Mouse (Mus musculus) cerebellum, adult 11-12 months (tissue): ENCODE results near the gene Khdc4.

Experiments
- DNase-seq: peaks from one replicate; pipeline ENCODE4 v3.0.0; 2022

Khdc4 gene

DNA sequence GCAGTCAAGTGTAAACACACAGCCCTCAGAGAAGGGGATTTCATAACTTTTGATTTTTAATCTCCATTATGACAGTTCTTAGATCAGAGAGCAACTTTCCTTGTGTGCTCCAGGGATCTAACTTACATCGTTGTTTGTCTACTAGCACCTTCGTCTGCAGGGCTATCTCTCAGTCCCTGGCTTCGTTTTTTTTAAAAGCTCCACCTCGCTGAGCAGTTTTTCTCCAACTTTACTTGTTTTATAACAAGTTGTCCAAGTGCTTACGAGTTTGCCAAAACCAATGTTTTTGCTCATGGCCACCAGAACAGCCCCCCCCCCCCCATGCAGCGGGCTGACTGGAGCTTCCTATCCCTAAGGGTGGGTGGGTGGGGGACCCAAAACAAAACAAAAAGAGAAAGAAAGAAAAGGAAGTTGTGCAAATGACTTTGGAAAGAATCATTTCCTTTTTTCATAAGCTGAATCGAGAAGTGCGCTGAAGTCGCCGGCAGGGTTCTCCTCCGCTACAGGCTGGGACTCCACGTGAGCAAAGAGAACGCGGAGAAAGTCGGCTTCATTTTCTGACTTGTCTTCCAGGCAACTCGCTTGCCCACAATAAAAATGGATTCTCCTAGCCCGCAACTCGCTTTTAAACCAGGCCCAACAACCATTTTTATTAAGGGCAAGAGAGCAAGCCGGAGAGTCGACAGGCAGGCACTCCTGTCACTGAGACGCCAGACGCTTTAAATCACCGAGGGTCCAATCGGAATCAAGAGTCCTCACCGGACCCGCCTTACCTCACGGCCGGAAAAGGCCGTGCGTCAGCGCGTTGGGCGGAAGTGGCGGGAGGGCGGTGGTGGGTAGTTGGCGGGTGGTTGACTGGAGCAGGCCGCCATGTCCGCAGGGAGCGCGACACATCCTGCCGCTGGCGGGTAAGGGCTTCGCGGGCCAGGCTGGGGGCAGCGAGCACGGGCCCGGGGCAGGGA lies at the start of gene Khdc4:
TSS of gene Khdc4 (plus strand) at position 824 of the 962 bp plus-strand sequence.
- DNase-seq: peak; percentile 96

DNA sequence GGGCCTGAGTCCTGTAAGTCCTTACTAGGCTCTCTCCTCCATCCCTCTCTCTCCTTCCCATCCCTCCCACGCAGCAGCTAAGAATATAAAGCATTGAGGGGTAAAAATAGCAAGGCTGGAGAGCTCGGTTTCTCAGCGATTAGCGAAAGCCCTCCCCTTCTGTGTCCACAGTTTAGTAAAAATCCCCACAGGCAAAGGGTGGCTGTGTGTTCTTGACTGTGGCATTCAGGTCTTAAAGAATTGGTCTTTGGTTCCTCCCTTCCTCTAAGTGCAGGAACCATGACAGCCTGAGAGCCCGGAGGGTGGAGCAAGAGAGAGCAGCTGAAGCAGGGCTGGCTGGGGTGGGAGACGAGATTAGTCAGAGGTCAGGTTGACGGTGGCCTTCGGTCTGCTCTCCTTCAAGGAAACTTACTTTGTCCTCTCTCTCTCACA lies 49.0 kb upstream of the Khdc4 start:
- no peak for DNase-seq

DNA sequence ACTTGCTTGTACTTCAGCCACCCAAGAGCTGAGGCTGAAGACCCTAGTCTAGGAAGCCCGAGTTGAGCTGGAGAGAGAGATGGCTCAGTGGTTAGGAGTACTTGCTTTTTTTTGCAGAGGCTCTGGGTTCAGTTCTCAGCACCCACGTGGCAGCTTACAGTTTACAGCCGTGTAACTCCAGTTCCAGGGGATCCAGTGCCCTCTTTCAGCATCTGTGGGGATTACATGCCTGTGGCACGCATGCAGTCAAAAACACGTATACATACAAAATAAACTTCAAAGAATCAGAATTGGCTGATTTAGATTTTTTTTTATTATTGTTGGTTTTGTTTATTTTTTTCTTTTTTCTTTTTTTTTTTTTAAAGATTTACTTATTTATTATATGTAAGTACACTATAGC lies 48.5 kb upstream of the Khdc4 start:
- no peak for DNase-seq

DNA sequence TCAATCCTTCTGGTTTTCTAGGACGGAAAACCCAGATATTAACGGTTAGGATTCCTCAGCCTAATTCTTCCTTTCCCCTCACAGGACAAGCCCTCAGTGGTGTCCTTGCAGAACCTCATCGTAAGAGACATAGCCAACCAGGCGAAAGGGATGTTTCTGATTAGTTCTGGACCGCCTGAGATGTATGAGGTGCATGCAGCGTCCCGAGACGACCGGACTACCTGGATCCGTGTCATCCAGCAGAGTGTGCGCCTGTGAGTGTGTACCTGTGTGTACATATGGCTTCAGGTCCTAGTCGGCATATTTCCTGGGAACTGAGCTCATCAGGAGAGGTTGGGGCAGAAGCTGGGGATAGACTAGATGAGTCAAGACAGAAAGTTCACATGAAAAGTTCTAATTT lies 46.4 kb upstream of the Khdc4 start:
- DNase-seq: no peak

DNA sequence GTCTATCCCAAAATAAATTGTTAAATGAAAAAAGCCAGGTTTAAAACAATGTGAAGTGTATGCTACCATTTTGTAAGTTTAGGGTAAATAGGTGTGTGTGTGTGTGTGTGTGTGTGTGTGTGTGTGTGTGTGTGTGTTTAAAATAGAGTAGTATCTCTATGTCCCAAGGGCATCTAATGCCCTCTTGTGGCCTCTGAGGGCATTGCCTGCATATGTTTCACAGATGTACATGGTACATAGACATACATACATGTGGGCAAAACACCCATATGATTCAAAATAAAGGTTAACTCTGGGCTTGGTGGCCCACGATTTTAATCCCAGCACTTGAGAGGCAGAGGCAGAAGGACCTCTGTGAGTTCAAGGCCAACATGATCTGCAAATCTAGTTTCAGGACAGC lies 44.9 kb upstream of the Khdc4 start:
- DNase-seq: peak; percentile 68

DNA sequence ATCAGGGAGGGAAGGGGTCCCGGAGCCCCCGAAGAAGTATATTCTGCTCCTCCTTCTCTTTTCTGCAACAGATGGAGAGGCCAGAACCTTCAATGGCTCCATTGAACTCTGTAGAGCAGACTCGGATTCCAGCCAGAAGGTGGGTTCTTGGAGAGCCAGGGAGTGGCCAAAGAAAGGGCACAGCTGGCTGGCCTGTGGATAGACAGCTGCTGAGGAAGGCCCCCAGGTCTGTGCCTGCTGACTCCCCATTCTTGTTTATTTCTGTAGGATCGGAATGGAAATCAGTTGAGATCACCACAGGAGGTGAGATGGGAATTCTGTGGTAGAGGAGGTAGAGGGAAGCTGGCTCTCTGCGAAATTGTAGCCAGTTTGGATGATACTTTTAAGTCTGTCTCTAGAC lies 42.5 kb upstream of the Khdc4 start:
- no peak for DNase-seq

DNA sequence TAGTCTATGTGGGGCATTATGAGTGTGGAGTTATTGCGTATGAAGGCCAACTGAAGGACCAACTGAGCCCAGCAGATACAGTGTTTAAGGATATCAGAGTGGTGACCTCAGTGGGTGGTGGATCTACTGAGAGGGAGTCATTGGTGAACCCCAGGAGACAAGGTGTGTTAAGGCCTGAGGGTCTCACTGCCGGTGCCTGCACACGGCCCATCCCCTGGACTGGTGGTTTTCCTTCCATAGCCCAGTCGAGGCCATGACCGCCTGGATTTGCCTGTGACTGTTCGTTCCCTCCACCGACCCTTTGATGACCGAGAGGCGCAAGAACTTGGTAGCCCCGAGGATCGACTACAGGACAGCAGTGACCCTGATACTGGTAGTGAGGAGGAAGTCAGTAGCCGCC lies 39.7 kb upstream of the Khdc4 start:
- no peak for DNase-seq

DNA sequence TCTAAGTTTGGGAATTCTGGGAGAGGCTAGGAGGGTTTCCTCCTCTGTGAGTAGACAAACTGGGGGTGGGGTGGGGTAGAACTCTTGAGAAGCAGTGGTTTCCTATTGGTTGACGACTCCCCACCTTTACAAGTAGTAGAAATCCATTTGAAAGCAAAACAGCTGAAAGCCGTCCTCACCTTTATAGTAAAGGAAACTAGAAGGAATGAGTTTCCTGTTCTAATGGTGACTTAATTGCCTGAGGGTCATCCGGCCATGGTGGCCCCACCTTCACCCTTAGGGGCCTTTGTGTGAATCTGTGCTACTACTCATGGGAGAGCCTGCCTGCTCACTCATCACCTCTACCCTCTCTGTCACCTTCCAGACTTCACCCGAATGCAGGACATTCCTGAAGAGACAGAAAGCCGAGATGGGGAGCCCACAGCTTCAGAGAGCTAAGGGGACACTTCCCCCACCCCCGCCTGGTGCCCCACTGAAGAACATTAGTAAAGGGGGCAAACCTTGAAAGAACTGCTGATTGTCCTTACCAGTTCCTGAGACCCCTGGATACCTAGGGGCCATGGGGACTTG lies 39.1 kb upstream of the Khdc4 start:
- DNase-seq: no peak

DNA sequence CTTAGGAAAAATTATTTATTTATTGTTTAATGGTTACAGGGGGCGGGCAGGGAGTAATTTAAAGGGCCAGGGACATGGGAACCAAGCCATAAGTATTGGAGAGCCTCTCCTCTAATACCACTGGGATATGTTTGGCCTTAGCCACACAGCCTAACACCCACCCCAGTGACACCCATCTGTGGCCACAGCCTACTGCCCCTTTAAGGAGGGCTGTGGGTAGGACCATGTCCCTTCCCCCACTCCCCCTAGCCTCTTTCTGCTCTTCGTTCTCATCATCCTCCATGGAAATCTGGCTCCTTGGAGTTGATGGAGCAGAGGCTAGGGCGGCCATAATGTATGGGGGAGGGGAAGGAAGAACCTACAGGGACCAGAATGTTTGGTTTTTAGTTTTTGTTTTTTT lies 38.5 kb upstream of the Khdc4 start:
- no peak for DNase-seq

DNA sequence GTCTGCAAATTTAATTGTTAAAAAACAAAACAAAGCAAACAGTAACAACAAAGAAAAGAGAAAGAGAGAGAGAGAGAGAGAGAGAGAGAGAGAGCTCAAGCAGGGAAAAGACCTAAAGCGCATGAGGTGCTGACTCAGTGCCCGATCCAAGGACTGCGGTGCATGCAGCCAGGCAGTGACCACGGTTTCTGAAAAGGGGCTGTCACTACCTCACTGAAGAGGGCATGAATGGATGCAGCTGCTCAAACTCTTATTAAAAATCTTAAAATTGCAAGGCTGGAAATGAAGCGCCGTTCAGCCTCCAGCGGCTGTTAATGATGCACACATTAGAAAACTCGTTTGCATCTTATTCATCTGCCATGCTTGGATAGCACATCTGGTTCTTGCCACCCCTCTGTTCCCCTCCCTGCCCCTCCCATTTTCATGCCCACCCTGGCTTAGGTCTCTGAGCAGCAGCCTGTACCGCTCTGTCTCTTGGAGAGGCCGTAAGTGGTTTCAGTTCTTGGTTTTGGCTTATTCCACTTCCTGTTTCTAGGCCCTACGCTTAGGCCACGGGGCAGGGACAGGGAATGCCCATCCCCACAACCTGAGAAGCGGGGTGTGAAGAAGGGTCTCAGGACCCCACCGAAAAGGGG lies 37.7 kb upstream of the Khdc4 start:
- no peak for DNase-seq

DNA sequence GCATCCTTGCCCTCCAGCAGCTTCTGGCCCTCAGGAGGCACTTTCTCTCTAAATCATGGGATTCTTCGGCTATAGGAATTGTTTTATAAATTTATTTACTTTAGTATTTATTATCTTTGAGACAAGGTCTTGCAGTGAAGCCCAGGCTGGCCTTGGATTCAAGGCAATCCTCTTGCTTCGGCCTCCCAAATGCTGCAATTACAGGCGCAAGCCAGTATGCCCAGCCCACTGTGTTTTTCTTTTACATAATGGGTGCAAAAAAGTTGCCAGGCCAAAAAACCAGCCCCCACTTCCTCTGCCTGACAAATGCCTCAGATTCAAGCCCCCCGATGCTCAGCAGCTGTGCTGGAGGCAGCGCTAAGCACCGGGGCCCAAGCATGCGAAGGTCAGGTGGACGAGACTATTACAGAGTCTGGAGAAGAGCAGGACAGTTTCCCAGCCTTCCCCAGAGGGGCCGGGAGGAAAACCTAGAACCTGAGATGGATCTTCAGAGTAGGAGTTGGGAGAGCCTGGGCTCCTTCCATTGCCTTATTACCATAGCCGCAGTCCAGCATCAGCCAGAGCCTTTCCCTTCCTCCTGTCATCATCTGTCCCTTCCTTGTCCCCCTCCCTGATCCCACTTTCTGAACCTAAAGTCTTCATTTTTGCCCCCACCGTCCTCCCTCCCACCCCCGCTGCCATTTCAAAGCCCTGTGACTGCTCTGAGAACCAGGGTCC lies 37.0 kb upstream of the Khdc4 start:
- DNase-seq: no peak

DNA sequence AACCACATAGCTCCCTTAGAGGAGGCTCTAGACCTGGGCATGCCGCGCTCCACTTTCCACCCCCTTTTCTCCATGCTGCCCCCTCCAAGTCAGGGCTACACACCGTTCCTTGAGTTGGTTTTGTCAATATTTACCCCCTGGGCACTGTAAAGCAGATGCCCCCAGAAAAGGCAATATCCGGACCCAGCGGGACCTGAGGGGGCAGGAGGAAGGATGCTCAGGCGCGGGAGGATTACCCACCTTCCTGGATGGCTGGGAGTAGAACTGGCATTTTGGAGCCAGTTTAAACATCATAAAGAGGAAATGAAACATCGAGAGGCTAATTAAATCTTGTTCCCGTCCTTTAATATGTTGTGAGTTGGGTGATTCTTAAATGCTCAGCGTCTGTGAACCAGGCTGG lies 36.4 kb upstream of the Khdc4 start:
- no peak for DNase-seq

DNA sequence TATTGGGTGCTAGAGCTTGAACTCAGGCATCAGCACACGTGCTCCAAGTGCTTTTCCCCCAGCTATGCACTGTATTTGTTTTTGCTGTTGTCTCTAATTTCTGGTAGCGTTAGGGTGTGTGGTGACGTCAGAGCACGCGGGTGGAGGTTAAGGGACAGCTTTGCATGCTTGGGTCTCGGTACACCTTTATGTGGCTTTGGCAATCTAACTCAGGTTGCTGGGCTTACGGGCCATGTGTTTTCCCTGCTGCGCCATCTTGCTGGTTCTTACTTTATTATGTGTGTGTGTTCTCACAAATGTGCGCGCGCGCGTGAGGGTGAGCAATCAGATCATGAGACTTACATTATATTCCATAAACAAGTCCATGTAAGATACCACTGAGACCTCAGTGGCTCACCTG lies 35.6 kb upstream of the Khdc4 start:
- no peak for DNase-seq

DNA sequence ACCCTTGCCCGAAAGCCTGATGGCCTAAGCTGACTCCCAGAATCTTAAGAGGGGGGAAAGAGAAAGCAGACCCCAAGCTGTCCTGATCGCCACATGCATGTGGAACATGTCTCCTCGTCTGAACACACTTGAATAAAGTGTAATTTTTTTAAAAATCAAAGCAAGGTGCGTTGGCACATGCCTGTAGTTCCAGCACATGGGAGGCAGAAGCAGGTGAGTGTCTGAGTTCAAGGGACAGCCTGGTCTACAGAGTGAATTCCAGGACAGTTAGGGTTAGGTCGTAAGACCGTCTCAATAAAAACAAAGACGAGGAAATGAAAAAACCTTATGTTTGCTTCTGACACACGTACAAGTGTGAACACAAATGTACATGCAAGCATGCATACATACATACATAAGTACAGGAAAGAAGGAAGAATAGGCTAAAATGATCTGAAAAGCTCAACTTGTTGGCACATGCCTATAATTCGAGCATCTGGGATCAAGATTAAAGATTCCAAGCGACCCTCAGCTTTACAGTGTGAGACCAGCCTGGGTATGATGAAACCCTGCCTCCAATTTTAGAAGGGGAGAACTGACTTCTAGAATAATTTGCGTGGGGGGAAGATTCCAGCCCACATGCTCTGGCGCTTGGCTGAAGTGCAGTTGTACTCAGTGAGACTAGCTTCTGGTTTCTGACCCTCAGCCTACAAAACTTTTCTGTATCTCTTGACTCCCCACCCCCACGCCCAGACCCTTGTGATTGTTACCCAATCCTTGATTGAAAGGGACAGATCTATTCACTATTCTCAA lies 34.7 kb upstream of the Khdc4 start:
- DNase-seq: no peak

DNA sequence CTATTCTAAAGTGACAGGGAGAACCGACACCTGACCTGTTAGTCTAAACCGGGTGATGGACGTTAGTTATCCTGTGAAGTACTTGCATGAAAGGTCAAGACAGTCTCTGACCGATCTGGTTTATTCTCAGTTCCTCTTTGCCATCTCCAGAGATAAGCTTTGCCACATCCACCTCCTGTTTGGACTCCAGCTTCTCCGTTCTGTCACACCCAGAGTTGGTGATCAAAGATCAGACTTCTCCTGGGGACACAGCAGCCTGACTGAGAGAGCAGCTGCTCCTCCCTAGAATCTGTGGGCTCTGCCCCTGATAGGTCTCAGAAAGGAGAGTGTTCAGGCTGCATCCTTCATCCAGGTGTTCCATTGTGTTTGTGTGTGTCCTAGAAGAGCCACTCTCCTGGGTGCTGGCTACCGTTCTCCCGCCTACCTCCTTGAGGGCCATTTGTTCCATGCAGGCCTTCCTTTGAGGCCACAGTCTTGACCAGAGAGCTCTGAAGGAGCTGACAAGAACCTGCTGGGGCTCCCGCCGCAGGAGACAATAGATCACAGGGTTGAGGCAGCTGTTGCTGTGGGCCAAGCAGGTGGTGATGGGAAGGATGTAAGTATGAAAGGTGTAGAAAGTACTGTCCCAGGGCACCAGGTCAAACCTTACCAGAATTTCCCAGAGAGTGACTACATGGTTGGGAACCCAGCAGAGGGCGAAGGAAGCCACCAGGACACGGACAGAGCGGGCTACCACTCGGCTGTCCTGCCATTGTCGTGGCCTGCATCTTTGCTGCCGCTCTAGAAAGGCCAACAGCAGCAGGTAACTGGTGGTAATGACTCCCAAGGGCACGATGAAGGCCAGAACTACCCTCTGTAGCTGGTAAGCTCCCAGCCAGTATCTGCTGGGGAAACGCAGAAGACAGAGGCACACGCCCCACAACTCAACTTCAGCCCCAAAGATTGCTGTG lies 33.7 kb upstream of the Khdc4 start:
- DNase-seq: no peak

DNA sequence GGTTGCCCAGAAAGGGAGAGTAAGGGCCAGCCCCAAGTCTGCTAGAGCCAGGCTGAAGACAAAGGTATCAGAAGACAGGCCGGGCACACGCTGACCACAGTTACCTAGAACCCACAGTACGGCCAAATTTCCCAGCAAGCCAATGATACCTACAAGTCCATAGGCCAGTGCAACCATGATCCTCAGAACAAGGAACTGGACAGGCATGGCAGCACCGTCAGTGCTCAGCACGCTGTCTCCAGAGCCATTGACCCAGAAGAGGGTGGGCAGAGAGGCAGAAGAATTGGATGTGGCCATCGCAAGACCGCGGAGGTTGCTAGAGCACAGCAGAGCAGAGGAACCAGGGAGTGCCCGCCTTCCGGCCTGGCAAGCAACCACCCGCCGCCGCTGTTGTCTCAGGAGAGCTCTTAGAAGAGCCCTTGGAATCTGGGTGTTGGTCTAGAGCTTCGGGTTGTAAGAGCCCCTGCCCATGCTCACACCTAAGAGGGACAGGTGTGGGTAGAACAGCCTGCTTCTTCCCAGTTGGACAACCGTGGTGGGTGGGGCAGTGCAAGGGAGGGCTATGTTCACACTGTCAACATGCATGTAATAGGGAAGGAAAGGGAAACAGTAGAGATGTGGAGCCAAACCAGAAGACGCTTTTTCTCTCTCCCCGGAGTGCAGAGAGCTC lies 32.6 kb upstream of the Khdc4 start, which contains the start of gene Rxfp4:
TSS of gene Rxfp4 (minus strand) at position 297 of the 670 bp plus-strand sequence.
- DNase-seq: no peak

DNA sequence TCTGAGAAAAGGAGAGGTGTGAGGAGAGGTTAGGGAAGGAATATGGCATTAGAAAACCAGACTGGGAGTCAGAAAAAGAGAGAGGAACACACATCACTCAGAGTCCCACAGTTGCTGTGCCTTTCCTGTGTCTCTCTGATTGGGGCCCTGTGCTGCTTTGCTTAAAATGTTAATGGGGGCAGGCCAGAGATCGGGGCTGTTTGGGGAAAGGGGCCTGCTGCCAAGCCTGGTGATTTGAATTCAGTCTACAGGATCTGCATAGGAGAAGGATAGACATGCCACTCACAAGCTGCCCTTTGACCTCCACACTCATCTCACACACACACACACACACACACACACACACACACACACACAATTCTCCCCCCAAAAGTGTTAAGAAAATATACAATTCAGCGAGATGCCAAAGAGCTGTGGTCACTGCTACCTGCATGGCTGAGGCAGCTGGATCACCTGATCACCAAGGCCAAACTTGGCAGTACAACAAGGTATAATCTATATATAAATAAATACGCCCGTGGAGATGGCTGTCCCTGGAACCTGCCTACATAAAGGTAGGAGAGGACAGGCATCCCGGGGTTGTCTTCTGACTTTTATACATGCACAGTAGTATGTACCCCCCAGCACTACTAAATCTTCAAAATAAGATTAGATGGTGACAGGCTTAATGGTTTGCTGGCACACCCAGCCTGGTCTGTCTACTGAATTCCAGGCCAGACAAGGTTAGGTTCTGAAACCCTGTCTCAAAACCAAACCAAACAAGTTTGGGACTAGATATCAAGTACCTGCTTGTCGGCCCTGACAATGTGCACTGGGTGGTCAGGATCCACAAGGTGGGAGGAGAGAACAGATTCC lies 31.9 kb upstream of the Khdc4 start:
- no peak for DNase-seq

DNA sequence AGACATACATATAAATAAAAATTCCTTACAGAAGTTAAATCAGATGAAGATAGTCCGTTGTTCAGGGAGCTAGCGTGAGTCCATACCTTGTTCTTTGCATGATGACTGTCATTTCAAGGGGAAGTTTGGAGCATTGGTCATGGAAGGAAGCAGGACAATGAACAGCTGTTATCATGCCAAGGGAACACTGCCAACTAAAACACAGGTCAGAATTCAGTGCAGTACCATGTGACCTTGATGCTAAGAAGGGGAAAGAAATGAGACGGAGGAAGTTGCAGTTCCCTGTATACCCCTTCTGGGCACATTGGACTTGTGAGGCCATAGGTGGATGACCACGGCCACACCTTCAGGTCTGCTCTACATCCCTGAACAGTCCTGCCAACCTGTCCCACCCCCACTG lies 31.0 kb upstream of the Khdc4 start:
- DNase-seq: no peak

DNA sequence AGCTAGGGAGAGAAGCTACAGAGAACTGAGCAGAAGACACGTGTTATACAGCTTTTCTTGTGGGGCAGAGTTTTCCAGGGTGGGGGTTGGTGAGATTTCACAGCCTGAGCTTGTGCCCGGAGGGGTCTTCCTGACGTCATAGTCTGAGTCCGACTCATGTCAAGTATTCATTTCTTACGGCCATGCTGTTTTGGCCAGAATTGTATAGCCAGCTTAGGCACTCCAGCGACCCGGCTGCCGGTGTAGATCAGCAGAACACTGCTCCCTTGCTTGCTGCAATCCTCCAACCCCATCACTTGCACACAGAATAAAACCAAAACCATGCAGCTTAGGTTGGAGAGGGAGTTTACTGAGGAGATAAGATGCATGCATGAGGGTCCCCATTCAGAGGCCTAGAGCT lies 30.0 kb upstream of the Khdc4 start:
- DNase-seq: no peak
